Comparison of ENCODE assay signal across 9 mouse cellular contexts in genomic region chr5:74173162-74173844, GRCm38 (mm10). TPM values are rescaled to one million over a fixed set of nuclear protein-coding genes. Genes with fewer than 3 reads are reported as not detected.
DNase-seq lines count a peak whose midpoint lies in the region; ATAC-seq and TF ChIP-seq lines count a peak whose summit lies in the region.
"Had no signal": no experiment of that assay in that cellular context is flagged by ENCODE, and none has a peak within 500 bp of the region (broad histone marks: within the 10 kb centered on the region; RNA-seq: fewer than 3 reads in every experiment).

No protein-coding gene starts in this region.

- WGBS in lung, embryonic 14.5 days = 65% methylated on average over 18 of the region's 18 CpGs
- 49% methylated on average over 18 of the region's 18 CpGs for WGBS in forebrain, embryonic 14.5 days
- WGBS in hindbrain, embryonic 13.5 days = 77% methylated on average over 18 of the region's 18 CpGs
- 57% methylated on average over 18 of the region's 18 CpGs for WGBS in stomach, embryonic 15.5 days

- no peak overlapping the region for H3K9ac ChIP-seq in lung, embryonic 14.5 days
- H3K9ac ChIP-seq in forebrain, embryonic 14.5 days (ENCODE audit: low read length) = no peak overlapping the region
- H3K9ac ChIP-seq in hindbrain, embryonic 13.5 days = no peak overlapping the region
- H3K9ac ChIP-seq in stomach, embryonic 15.5 days = no peak overlapping the region

- no peaks in the 10 kb centered on the region for H3K36me3 ChIP-seq in lung, embryonic 14.5 days (ENCODE audit: insufficient read depth)
- no peaks in the 10 kb centered on the region for H3K36me3 ChIP-seq in forebrain, embryonic 14.5 days (ENCODE audit: control insufficient read depth, insufficient read depth, low read length)
- no peaks in the 10 kb centered on the region for H3K36me3 ChIP-seq in hindbrain, embryonic 13.5 days
- no peaks in the 10 kb centered on the region for H3K36me3 ChIP-seq in stomach, embryonic 15.5 days

- peaks cover 24% of the 10 kb centered on the region for H3K4me1 ChIP-seq in lung, embryonic 14.5 days (ENCODE audit: insufficient read depth)
- peaks cover 16% of the 10 kb centered on the region; the same call in 1 of the 2 replicates for H3K4me1 ChIP-seq in forebrain, embryonic 14.5 days (ENCODE audit: control insufficient read depth, insufficient read depth, low read length)
- H3K4me1 ChIP-seq in hindbrain, embryonic 13.5 days (replicated peaks) = peaks cover 13% of the 10 kb centered on the region
- H3K4me1 ChIP-seq in stomach, embryonic 15.5 days = peaks cover 15% of the 10 kb centered on the region

- no peaks in the 10 kb centered on the region for H3K9me3 ChIP-seq in lung, embryonic 14.5 days (ENCODE audit: low read depth, low read length)
- no peaks in the 10 kb centered on the region for H3K9me3 ChIP-seq in forebrain, embryonic 14.5 days (replicated peaks; ENCODE audit: control insufficient read depth, low read length)
- no peaks in the 10 kb centered on the region for H3K9me3 ChIP-seq in hindbrain, embryonic 13.5 days
- H3K9me3 ChIP-seq in stomach, embryonic 15.5 days = no peaks in the 10 kb centered on the region

- TF ChIP-seq CTCF in lung, embryonic 14.5 days (IDR thresholded peaks at IDR 0.05; ENCODE audit: low read depth) = no peak

- H3K4me2 ChIP-seq in lung, embryonic 14.5 days = no peak overlapping the region
- no peak overlapping the region for H3K4me2 ChIP-seq in forebrain, embryonic 14.5 days (ENCODE audit: low read length)
- H3K4me2 ChIP-seq in hindbrain, embryonic 13.5 days = no peak overlapping the region
- H3K4me2 ChIP-seq in stomach, embryonic 15.5 days = no peak overlapping the region

- peak; percentile 19; the same call in 1 of the 2 replicates for ATAC-seq in lung, embryonic 14.5 days (ENCODE audit: insufficient read depth)
- peak; percentile 69 for ATAC-seq in forebrain, embryonic 14.5 days
- ATAC-seq in hindbrain, embryonic 13.5 days (ENCODE audit: low FRiP score) = peak; percentile 41; the same call in 1 of the 2 replicates
- ATAC-seq in stomach, embryonic 15.5 days (ENCODE audit: insufficient read depth, low FRiP score, low read depth) = peak; percentile 33; the same call in 1 of the 2 replicates

- H3K27me3 ChIP-seq in lung, embryonic 14.5 days (ENCODE audit: insufficient read depth, low read length) = no peaks in the 10 kb centered on the region
- H3K27me3 ChIP-seq in forebrain, embryonic 14.5 days (replicated peaks; ENCODE audit: control insufficient read depth, insufficient read depth, low read length) = no peaks in the 10 kb centered on the region
- H3K27me3 ChIP-seq in hindbrain, embryonic 13.5 days = no peaks in the 10 kb centered on the region
- no peaks in the 10 kb centered on the region for H3K27me3 ChIP-seq in stomach, embryonic 15.5 days (replicated peaks)

- peak overlapping the region; percentile 81 for H3K27ac ChIP-seq in lung, embryonic 14.5 days (ENCODE audit: low read depth)
- H3K27ac ChIP-seq in forebrain, embryonic 14.5 days (ENCODE audit: low read depth, low read length) = no peak overlapping the region; the same call in 1 of the 2 replicates
- H3K27ac ChIP-seq in hindbrain, embryonic 13.5 days = peak overlapping the region; percentile 67
- peak overlapping the region; percentile 76 for H3K27ac ChIP-seq in stomach, embryonic 15.5 days

- no peak overlapping the region for H3K4me3 ChIP-seq in lung, embryonic 14.5 days (ENCODE audit: low read depth, low read length)
- no peak overlapping the region for H3K4me3 ChIP-seq in forebrain, embryonic 14.5 days (ENCODE audit: low read depth, low read length)
- H3K4me3 ChIP-seq in hindbrain, embryonic 13.5 days = no peak overlapping the region
- no peak overlapping the region for H3K4me3 ChIP-seq in stomach, embryonic 15.5 days (replicated peaks)

- DNase-seq in lung, embryonic 14.5 days = peak; percentile 75
- DNase-seq in lung, postnatal 25 days (ENCODE audit: low spot score) = no peak
- DNase-seq in forebrain, embryonic 14.5 days (ENCODE audit: low spot score) = peak; percentile 86
- no peak for DNase-seq in gastrocnemius, adult 18-20 months (ENCODE audit: low spot score)
- DNase-seq in right cerebral cortex, adult 18-20 months = no peak
- DNase-seq in right cerebral cortex, postnatal 4 days = no peak
- DNase-seq: cerebellum, postnatal 25 days had no signal

RNA-seq across cellular contexts. Expression of gene Rasl11b, which starts 21.8 kb away (rescaled TPM):
- 90.2 and 93.2 TPM in 2 replicates for polyA plus RNA-seq in lung, embryonic 14.5 days (2014; fragmentation: Nextera tagmentation; extraction: Ambion mirVana)
- polyA plus RNA-seq in forebrain, embryonic 14.5 days (2014; fragmentation: Nextera tagmentation; extraction: Ambion mirVana) = 26.6 and 27.4 TPM in 2 replicates
- polyA plus RNA-seq in hindbrain, embryonic 13.5 days (2015; fragmentation: Nextera tagmentation; extraction: Ambion mirVana) = 20.3 and 23.3 TPM in 2 replicates
- 47.9 and 50.3 TPM in 2 replicates for polyA plus RNA-seq in stomach, embryonic 15.5 days (2015; fragmentation: Nextera tagmentation; extraction: Ambion mirVana)
- 1 to 10 TPM; 2.8 to 4.7 TPM for total RNA-seq in gastrocnemius, adult 18-20 months (2021)

Comparison
In these comparisons a context has a peak if more than half of its experiments do, and no peak if none do; other contexts are left out.
1. DNase-seq: peak in lung, embryonic 14.5 days (single experiment) and forebrain, embryonic 14.5 days (single experiment); none in lung, postnatal 25 days (single experiment), gastrocnemius, adult 18-20 months (single experiment), right cerebral cortex, adult 18-20 months (single experiment) and right cerebral cortex, postnatal 4 days (single experiment).
2. ATAC-seq: peak in every context shown above with its lines; median percentile 69 in forebrain, embryonic 14.5 days; 41 in hindbrain, embryonic 13.5 days; 33 in stomach, embryonic 15.5 days; 19 in lung, embryonic 14.5 days.